Mouse (Mus musculus) C2C12 (cell line): ENCODE results near the gene Lta.

ENCODE experiments used
- CTCF ChIP-seq: IDR thresholded peaks from one replicate; pipeline ENCODE4 v1.5.1; 2011; ENCODE audit not compliant: control insufficient read depth, insufficient read depth, insufficient read length
- MYOG ChIP-seq: IDR thresholded peaks from one replicate; pipeline ENCODE4 v1.6.1; 2011; ENCODE audit not compliant: control insufficient read depth, insufficient read length; ENCODE audit errors: extremely low read depth
- USF1 ChIP-seq: IDR thresholded peaks from one replicate; pipeline ENCODE4 v1.6.1; 2011; ENCODE audit warnings: low read depth, mild to moderate bottlenecking, control low read depth, moderate library complexity

DNA sequence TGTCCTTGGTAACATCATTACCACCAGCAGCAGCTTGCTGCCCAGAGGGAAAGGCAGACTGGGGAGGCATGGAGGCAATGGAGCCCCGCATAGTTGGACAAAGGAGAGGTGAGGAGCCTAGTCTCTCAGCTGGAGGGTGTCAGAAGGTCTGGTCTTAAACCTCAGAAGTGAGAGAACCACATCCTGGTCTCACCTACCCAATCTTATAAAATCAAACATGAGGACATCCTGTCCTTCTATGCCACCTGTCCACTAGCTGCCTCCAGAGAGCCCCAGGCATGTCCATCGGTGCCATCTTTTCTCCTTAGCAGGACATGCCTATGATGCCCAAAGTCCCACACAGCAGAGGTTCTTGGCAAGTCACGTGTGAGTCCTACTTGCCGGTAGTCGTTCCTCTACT, 25.1 kb downstream of the Lta start:
- TF ChIP-seq CTCF = no peak
- TF ChIP-seq MYOG = no peak
- TF ChIP-seq USF1 = no peak
